8 mouse cellular contexts compared by ENCODE assay signal in the genomic region with DNA sequence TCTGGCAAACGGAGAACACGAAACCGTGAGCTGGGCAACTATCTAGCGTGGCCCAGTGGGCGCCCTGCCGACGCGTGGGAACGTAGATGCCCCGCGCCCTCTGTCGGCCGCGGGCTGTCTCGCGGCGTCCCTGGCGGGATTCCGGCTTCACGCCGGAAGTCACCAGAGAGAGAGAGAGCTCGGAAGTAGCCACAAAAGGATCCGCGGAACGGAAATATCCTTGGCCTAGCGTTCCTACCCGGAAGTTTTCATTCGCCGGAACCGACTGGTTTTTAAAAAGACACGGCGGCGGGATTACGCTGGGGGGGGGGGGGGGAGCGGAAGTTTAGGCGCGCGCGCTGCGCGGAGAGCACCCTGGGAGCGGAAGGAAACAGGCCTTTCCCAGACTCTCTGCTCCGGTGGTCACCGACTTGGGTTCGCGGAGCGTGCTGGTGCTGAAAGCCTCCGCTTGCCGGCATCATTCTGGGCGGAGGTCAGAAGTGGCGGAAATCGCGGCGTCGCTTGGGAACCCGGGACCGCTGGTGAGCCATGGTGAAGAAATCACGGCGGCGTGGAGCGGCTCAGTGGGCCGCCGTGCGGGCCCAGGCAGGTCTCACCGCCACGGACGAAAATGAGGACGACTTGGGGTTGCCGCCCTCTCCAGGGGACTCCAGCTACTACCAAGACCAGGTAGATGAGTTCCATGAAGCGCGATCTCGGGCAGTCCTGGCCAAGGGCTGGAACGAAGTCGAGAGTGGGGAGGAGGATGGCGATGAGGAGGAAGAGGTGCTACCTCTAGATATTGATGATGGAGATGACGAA. TPM values are rescaled to one million over a fixed set of nuclear protein-coding genes. Genes with fewer than 3 reads are reported as not detected.
A peak's percentile ranks its signal among the peaks of the same experiment; 100 is the strongest.
DNase-seq lines count a peak whose midpoint lies in the region; ATAC-seq lines count a peak whose summit lies in the region.

Gene Utp3, plus strand, starts transcription at position 377 of the 801 bp plus-strand sequence.

- ATAC-seq in forebrain, embryonic 14.5 days, result peak; percentile 97
- ATAC-seq in neural tube, embryonic 15.5 days (ENCODE audit: low FRiP score), result peak; percentile 96

- intact Hi-C loops in heart, postnatal 14 days (cut with DNase I), result no loop called here

- peak within 1 kb of the TSS; percentile 88 for H3K9ac ChIP-seq in forebrain, embryonic 14.5 days (ENCODE audit: low read length)
- H3K9ac ChIP-seq in neural tube, embryonic 15.5 days (replicated peaks), result peak within 1 kb of the TSS; percentile 89

- no peaks in the 10 kb centered on the region for H3K27me3 ChIP-seq in forebrain, embryonic 14.5 days (replicated peaks; ENCODE audit: control insufficient read depth, insufficient read depth, low read length)
- no peaks in the 10 kb centered on the region for H3K27me3 ChIP-seq in neural tube, embryonic 15.5 days (replicated peaks)

- under 1% methylated on average over 64 of the region's 76 CpGs for WGBS in forebrain, embryonic 14.5 days
- WGBS in neural tube, embryonic 15.5 days, result under 1% methylated on average over 72 of the region's 76 CpGs

- H3K9me3 ChIP-seq in forebrain, embryonic 14.5 days (replicated peaks; ENCODE audit: control insufficient read depth, low read length), result no peaks in the 10 kb centered on the region
- no peaks in the 10 kb centered on the region for H3K9me3 ChIP-seq in neural tube, embryonic 15.5 days (replicated peaks)

- H3K4me1 ChIP-seq in forebrain, embryonic 14.5 days (ENCODE audit: control insufficient read depth, insufficient read depth, low read length), result peaks cover 18% of the 10 kb centered on the region
- peaks cover 31% of the 10 kb centered on the region for H3K4me1 ChIP-seq in neural tube, embryonic 15.5 days

- peak; percentile 98 for DNase-seq in ES-CJ7 (ENCODE audit: low read depth, low spot score)
- peak; percentile 95 for DNase-seq in cerebellum, adult 11 months
- DNase-seq in forebrain, embryonic 14.5 days (ENCODE audit: low spot score), result peak; percentile 99
- peak; percentile 94 to 96 for DNase-seq in heart, postnatal 14 days
- peak; percentile 96 for DNase-seq in layer of hippocampus, adult 11-12 months (ENCODE audit: low spot score)
- DNase-seq in lung, adult 18-20 months, result peak; percentile 94 to 95
- DNase-seq in testis, postnatal 14 days (ENCODE audit: low spot score), result peak; percentile 93

- H3K36me3 ChIP-seq in forebrain, embryonic 14.5 days (ENCODE audit: control insufficient read depth, insufficient read depth, low read length), result 0 out of 2 replicates have a peak, but pooled peaks cover 11% of the 10 kb centered on the region
- no peaks in the 10 kb centered on the region for H3K36me3 ChIP-seq in neural tube, embryonic 15.5 days

- peak within 1 kb of the TSS; percentile 86 for H3K4me3 ChIP-seq in forebrain, embryonic 14.5 days (ENCODE audit: low read depth, low read length)
- H3K4me3 ChIP-seq in neural tube, embryonic 15.5 days (replicated peaks), result peak within 1 kb of the TSS; percentile 91

- peak within 1 kb of the TSS; percentile 84 for H3K4me2 ChIP-seq in forebrain, embryonic 14.5 days (ENCODE audit: low read length)
- peak within 1 kb of the TSS; percentile 95 for H3K4me2 ChIP-seq in neural tube, embryonic 15.5 days

- peak within 1 kb of the TSS; percentile 89 for H3K27ac ChIP-seq in forebrain, embryonic 14.5 days (ENCODE audit: low read depth, low read length)
- peak within 1 kb of the TSS; percentile 87 for H3K27ac ChIP-seq in neural tube, embryonic 15.5 days (replicated peaks)

RNA-seq across cellular contexts. Expression of gene Utp3, which starts in this region (rescaled TPM):
- polyA plus RNA-seq in forebrain, embryonic 14.5 days (2014; fragmentation: Nextera tagmentation; extraction: Ambion mirVana), result 32.8 and 46.5 TPM in 2 replicates
- 10 to 100 TPM; 20.5 to 20.7 TPM for total RNA-seq in heart, postnatal 14 days (2021)
- 44.4 and 58.6 TPM in 2 replicates for polyA plus RNA-seq in neural tube, embryonic 15.5 days (2015; fragmentation: Nextera tagmentation; extraction: Ambion mirVana)

Comparison
In these comparisons a context has a peak if more than half of its experiments do, and no peak if none do; other contexts are left out.
1. Peak in every context shown above with its lines: DNase-seq, ATAC-seq, H3K4me3 ChIP-seq and H3K27ac ChIP-seq.